Mouse (Mus musculus) lung, postnatal 0 days (tissue): ENCODE results near the gene Gm20696.

Source experiments
- CTCF ChIP-seq: IDR thresholded peaks from 2 replicates; pipeline ENCODE4 v1.5.1; 2016; ENCODE audit warnings: antibody characterized with exemption, mild to moderate bottlenecking
- EP300 ChIP-seq: IDR thresholded peaks from 2 replicates; pipeline ENCODE4 v1.6.1; 2016; ENCODE audit warnings: antibody characterized with exemption, mild to moderate bottlenecking, control low read depth

GRCm38 (mm10) chr6:99395745-99396144 lies 270.9 kb downstream of the Gm20696 start:
- no peak for TF ChIP-seq CTCF
- no peak for TF ChIP-seq EP300
